Mouse (Mus musculus) inflammation-experienced regulatory T-cells, adult 6 months (primary cell): ENCODE results near the gene Gpd1l. TPM values are rescaled to one million over a fixed set of nuclear protein-coding genes. Genes with fewer than 3 reads are reported as not detected.
A peak's percentile ranks its signal among the peaks of the same experiment; 100 is the strongest.
"Not testable (repeated sequence)": the region's sequence is repeated elsewhere in the genome, so short reads cannot be mapped to it uniquely, and the experiment has no call there.

Experiments
- ATAC-seq: one replicate; pipeline ENCODE4 v1.8.0; 2017
- polyA plus RNA-seq, 3 experiments: library from polyadenylated mRNA; unstranded; fragments of 100-300 nt; shearing (Covaris generic); gene quantifications; one replicate each; pipeline ENCODE4 v1.2.1; 2017

Gpd1l gene
- 10 to 100 TPM; 13.0 to 20.4 (median 17.3) TPM for polyA plus RNA-seq

- peak; percentile 84 for ATAC-seq
Observed at GRCm38 (mm10) chr9:114933723-114934171, at the start of gene Gpd1l. Gpd1l (minus strand) TSS chr9:114933987.

GRCm38 (mm10) chr9:114982689-114983360 lies 49.0 kb upstream of the Gpd1l start, which contains the start of gene Rps27rt:
Rps27rt (minus strand) TSS chr9:114982739.
- no peak for ATAC-seq

- no peak for ATAC-seq
Observed at GRCm38 (mm10) chr9:114979969-114980368, 46.2 kb upstream of the Gpd1l start.

- ATAC-seq: no peak
Observed at GRCm38 (mm10) chr9:114978281-114979111, 44.7 kb upstream of the Gpd1l start, which contains the start of gene Osbpl10. Osbpl10 (plus strand) TSS chr9:114978569.

- no peak for ATAC-seq
Observed at GRCm38 (mm10) chr9:114977461-114978280, 43.9 kb upstream of the Gpd1l start.

GRCm38 (mm10) chr9:114966286-114966685 lies 32.5 kb upstream of the Gpd1l start:
- not testable (repeated sequence) for ATAC-seq

GRCm38 (mm10) chr9:114964093-114964492 lies 30.3 kb upstream of the Gpd1l start:
- ATAC-seq: no peak

GRCm38 (mm10) chr9:114960844-114961243 lies 27.1 kb upstream of the Gpd1l start:
- no peak for ATAC-seq

GRCm38 (mm10) chr9:114960043-114960789 lies 26.4 kb upstream of the Gpd1l start:
- no peak for ATAC-seq

- no peak for ATAC-seq
Observed at GRCm38 (mm10) chr9:114956945-114957344, 23.2 kb upstream of the Gpd1l start.

GRCm38 (mm10) chr9:114955340-114955739 lies 21.6 kb upstream of the Gpd1l start:
- no peak for ATAC-seq

- ATAC-seq: no peak
Observed at GRCm38 (mm10) chr9:114952866-114953265, 19.1 kb upstream of the Gpd1l start.

- no peak for ATAC-seq
Observed at GRCm38 (mm10) chr9:114948395-114948794, 14.6 kb upstream of the Gpd1l start.

- ATAC-seq: no peak
Observed at GRCm38 (mm10) chr9:114945576-114945975, 11.8 kb upstream of the Gpd1l start.

GRCm38 (mm10) chr9:114944642-114945041 lies 10.9 kb upstream of the Gpd1l start:
- no peak for ATAC-seq

- no peak for ATAC-seq
Observed at GRCm38 (mm10) chr9:114936687-114937086, 2.9 kb upstream of the Gpd1l start.

GRCm38 (mm10) chr9:114935321-114935720 lies 1.5 kb upstream of the Gpd1l start:
- no peak for ATAC-seq

GRCm38 (mm10) chr9:114934231-114934630 lies 444 bp upstream of the Gpd1l start:
- ATAC-seq: peak; percentile 63

- peak; percentile 1 for ATAC-seq
Observed at GRCm38 (mm10) chr9:114933037-114933722, 607 bp downstream of the Gpd1l start.

- ATAC-seq: no peak
Observed at GRCm38 (mm10) chr9:114932607-114933006, 1.2 kb downstream of the Gpd1l start.

GRCm38 (mm10) chr9:114930464-114931090 lies 3.2 kb downstream of the Gpd1l start:
- ATAC-seq: no peak
